In the genomic region with DNA sequence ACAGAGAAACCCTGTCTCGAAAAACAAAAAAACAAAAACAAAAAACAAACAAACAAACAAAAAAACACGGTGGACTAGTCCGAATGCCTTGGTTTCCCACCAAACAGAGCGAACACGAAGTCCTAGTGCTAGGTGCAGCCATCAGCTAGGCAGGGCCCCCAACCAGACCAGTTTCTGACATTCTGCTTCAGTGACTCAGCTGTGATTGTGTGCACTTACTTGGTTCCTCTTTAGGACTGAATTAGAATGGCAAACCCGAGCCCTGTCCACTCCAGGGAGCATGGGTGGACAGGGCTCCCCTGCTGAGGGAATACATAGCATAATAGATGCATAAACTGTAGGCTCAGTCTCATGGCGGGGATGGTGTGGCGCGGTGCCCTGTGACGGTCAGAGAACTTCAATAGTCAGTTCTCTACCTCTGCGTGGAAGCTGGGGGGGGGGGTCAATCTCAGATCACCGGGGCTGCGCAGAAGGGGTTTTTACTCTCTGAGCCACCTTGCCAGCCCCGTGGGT, we compare ENCODE assay signal across 25 mouse cellular contexts. TPM values are rescaled to one million over a fixed set of nuclear protein-coding genes. Genes with fewer than 3 reads are reported as not detected.
A peak's percentile ranks its signal among the peaks of the same experiment; 100 is the strongest.
DNase-seq lines count a peak whose midpoint lies in the region; ATAC-seq and TF ChIP-seq lines count a peak whose summit lies in the region.
"Had no signal": no experiment of that assay in that cellular context is flagged by ENCODE, and none has a peak within 500 bp of the region (broad histone marks: within the 10 kb centered on the region; RNA-seq: fewer than 3 reads in every experiment).

No protein-coding gene starts in this region.

- no peak for ATAC-seq in stomach, embryonic 16.5 days (ENCODE audit: insufficient read depth, low FRiP score)
- no peak for ATAC-seq in stomach, postnatal 0 days (ENCODE audit: low FRiP score, low TSS enrichment)
- ATAC-seq in intestine, embryonic 14.5 days (replicated peaks; ENCODE audit: low FRiP score, low TSS enrichment, low read depth): no peak
- ATAC-seq: forebrain, embryonic 14.5 days; hindbrain, postnatal 0 days; liver, embryonic 12.5 days had no signal

- no peaks in the 10 kb centered on the region for H3K36me3 ChIP-seq in stomach, embryonic 16.5 days (ENCODE audit: control insufficient read depth, insufficient read depth, low read length)
- peaks cover 4% of the 10 kb centered on the region; the same call in 1 of the 2 replicates for H3K36me3 ChIP-seq in stomach, postnatal 0 days (ENCODE audit: control insufficient read depth, insufficient read depth, low read length)
- peaks cover 12 to 16% of the 10 kb centered on the region in 2 experiments for H3K36me3 ChIP-seq in CH12.LX (replicated peaks in 1 of 2; ENCODE audit: control insufficient read depth in 1 of 2, insufficient read depth in 1 of 2, low read length in 1 of 2)
- peaks cover 14% of the 10 kb centered on the region for H3K36me3 ChIP-seq in intestine, embryonic 14.5 days (ENCODE audit: control insufficient read depth, insufficient read depth, low read length)

- TF ChIP-seq EP300 in stomach, postnatal 0 days (optimal IDR thresholded peaks at IDR 0.05): no peak
- TF ChIP-seq EP300 in CH12.LX (IDR thresholded peaks at IDR 0.05; ENCODE audit: low read length): no peak; the same call in 1 of the 2 replicates

- peak overlapping the region; percentile 34; the same call in 1 of the 2 replicates for H3K9ac ChIP-seq in stomach, embryonic 16.5 days (ENCODE audit: low read length)
- H3K9ac ChIP-seq in stomach, postnatal 0 days (ENCODE audit: low read length): no peak overlapping the region
- H3K9ac ChIP-seq in CH12.LX (ENCODE audit: insufficient read depth, low read depth): peak overlapping the region; percentile 18
- no peak overlapping the region for H3K9ac ChIP-seq in intestine, embryonic 14.5 days (ENCODE audit: low read length)
- H3K9ac ChIP-seq: embryonic facial prominence, embryonic 13.5 days; liver, embryonic 12.5 days; lung, embryonic 15.5 days had no signal

- H3K4me2 ChIP-seq in stomach, embryonic 16.5 days (ENCODE audit: low read depth, low read length): peak overlapping the region; percentile 6; the same call in 1 of the 2 replicates
- no peak overlapping the region for H3K4me2 ChIP-seq in stomach, postnatal 0 days (replicated peaks; ENCODE audit: low read depth)
- H3K4me2 ChIP-seq in CH12.LX (ENCODE audit: insufficient read depth, low read depth, poor library complexity, severe bottlenecking): peak overlapping the region; percentile 68
- 0 out of 2 replicates have a peak overlapping the region, but pooled peaks have one; percentile 13 for H3K4me2 ChIP-seq in intestine, embryonic 14.5 days (ENCODE audit: low read length)
- H3K4me2 ChIP-seq: embryonic facial prominence, embryonic 13.5 days; liver, embryonic 12.5 days; lung, embryonic 15.5 days had no signal

- no peaks in the 10 kb centered on the region for H3K9me3 ChIP-seq in stomach, embryonic 16.5 days (replicated peaks; ENCODE audit: control insufficient read depth, low read length)
- H3K9me3 ChIP-seq in stomach, postnatal 0 days (ENCODE audit: control insufficient read depth, low read length): no peaks in the 10 kb centered on the region
- H3K9me3 ChIP-seq in CH12.LX (replicated peaks; ENCODE audit: low read length): no peaks in the 10 kb centered on the region
- H3K9me3 ChIP-seq in intestine, embryonic 14.5 days (ENCODE audit: control insufficient read depth, low read length): no peaks in the 10 kb centered on the region
- H3K9me3 ChIP-seq: embryonic facial prominence, embryonic 13.5 days; hindbrain, embryonic 10.5 days; liver, embryonic 12.5 days; lung, embryonic 15.5 days had no signal

- dilution Hi-C loops in CH12.LX (cut with MboI; ENCODE audit: extremely low pct_ligation_motif_present, extremely low pct_unique_long_range_greater_than_20kb, low sequenced_read_pairs): no loop called here

- in situ Hi-C loops in CH12.LX (cut with MboI; ENCODE audit: low pct_ligation_motif_present, low pct_unique_long_range_greater_than_20kb, low sequenced_read_pairs): loop anchor here (5.0 to 10.0 kb wide), 2 partner anchors 204 to 417 kb away; a partner anchor contains a TSS

- H3K4me1 ChIP-seq in stomach, embryonic 16.5 days (ENCODE audit: control insufficient read depth, insufficient read depth, low read length): peaks cover 38% of the 10 kb centered on the region
- H3K4me1 ChIP-seq in stomach, postnatal 0 days (replicated peaks; ENCODE audit: control insufficient read depth, insufficient read depth): 0 out of 2 replicates have a peak, but pooled peaks cover 2% of the 10 kb centered on the region
- peaks cover 25 to 83% of the 10 kb centered on the region in 2 experiments for H3K4me1 ChIP-seq in CH12.LX (ENCODE audit: control insufficient read depth in 1 of 2, insufficient read depth in 2 of 2)
- H3K4me1 ChIP-seq in intestine, embryonic 14.5 days (replicated peaks; ENCODE audit: control insufficient read depth, insufficient read depth, low read length): peaks cover 42% of the 10 kb centered on the region

- DNase-seq in stomach, postnatal 0 days (ENCODE audit: low spot score): no peak
- DNase-seq in CH12.LX (ENCODE audit: extremely low read depth): peak; percentile 65
- DNase-seq in intestine, embryonic 14.5 days (ENCODE audit: low spot score): no peak
- peak; percentile 35 to 41 for DNase-seq in thymus, postnatal 36 days
- no peak for DNase-seq in heart, postnatal 4 days
- no peak for DNase-seq in gastrocnemius, postnatal 10 days
- DNase-seq: cerebellum, adult 11 months; cerebellum, postnatal 14 days; gastrocnemius, postnatal 14 days; kidney, adult 8-10 months; kidney, postnatal 25 days; layer of hippocampus, adult 9-11 months; right cerebral cortex, postnatal 4 days had no signal

- H3K79me2 ChIP-seq in CH12.LX (replicated peaks; ENCODE audit: control insufficient read depth, extremely low read depth, insufficient read depth, poor library complexity, severe bottlenecking): no peaks in the 10 kb centered on the region

- no peak for TF ChIP-seq POLR2A in CH12.LX (IDR thresholded peaks at IDR 0.05; ENCODE audit: low read depth, low read length)

- H3K27me3 ChIP-seq in stomach, embryonic 16.5 days (ENCODE audit: control insufficient read depth, insufficient read depth, low read length): no peaks in the 10 kb centered on the region
- no peaks in the 10 kb centered on the region for H3K27me3 ChIP-seq in stomach, postnatal 0 days (ENCODE audit: control insufficient read depth, insufficient read depth, low read length)
- no peaks in the 10 kb centered on the region for H3K27me3 ChIP-seq in CH12.LX (replicated peaks)
- H3K27me3 ChIP-seq in intestine, embryonic 14.5 days (replicated peaks; ENCODE audit: control insufficient read depth, insufficient read depth, low read length): no peaks in the 10 kb centered on the region
- H3K27me3 ChIP-seq: lung, embryonic 15.5 days had no signal

- no peak overlapping the region for H3K4me3 ChIP-seq in stomach, embryonic 16.5 days (replicated peaks; ENCODE audit: low read length)
- H3K4me3 ChIP-seq in stomach, postnatal 0 days (ENCODE audit: low read depth, low read length): no peak overlapping the region
- peak overlapping the region in 2 of 3 experiments; percentile 28 to 53 for H3K4me3 ChIP-seq in CH12.LX (replicated peaks in 1 of 3; ENCODE audit: low read depth in 2 of 3, low read length in 2 of 3, poor library complexity in 1 of 3)
- no peak overlapping the region for H3K4me3 ChIP-seq in intestine, embryonic 14.5 days (ENCODE audit: low read depth, low read length)
- H3K4me3 ChIP-seq: embryonic facial prominence, embryonic 13.5 days; heart, adult 2 months; hindbrain, embryonic 10.5 days; liver, embryonic 12.5 days; lung, embryonic 15.5 days had no signal

- 75% methylated on average over 14 of the region's 14 CpGs for WGBS in stomach, embryonic 16.5 days
- WGBS in stomach, postnatal 0 days: 62% methylated on average over 14 of the region's 14 CpGs
- WGBS in intestine, embryonic 14.5 days: 78% methylated on average over 14 of the region's 14 CpGs

- no peak for TF ChIP-seq CTCF in stomach, postnatal 0 days (IDR thresholded peaks at IDR 0.05; ENCODE audit: low read depth)
- no peak for TF ChIP-seq CTCF in CH12.LX (conservative IDR thresholded peaks at IDR 0.05 in 1 of 2, IDR thresholded peaks at IDR 0.05 in 1 of 2; ENCODE audit: low read depth in 2 of 2, low read length in 2 of 2)

- H3K27ac ChIP-seq in stomach, embryonic 16.5 days (ENCODE audit: low read length): no peak overlapping the region; the same call in 1 of the 2 replicates
- H3K27ac ChIP-seq in stomach, postnatal 0 days (replicated peaks): no peak overlapping the region; the same call in 1 of the 2 replicates
- H3K27ac ChIP-seq in CH12.LX (ENCODE audit: insufficient read depth, low read depth): peak overlapping the region; percentile 86
- H3K27ac ChIP-seq in intestine, embryonic 14.5 days (ENCODE audit: low read depth): no peak overlapping the region
- H3K27ac ChIP-seq: embryonic facial prominence, embryonic 13.5 days; heart, adult 2 months; hindbrain, embryonic 10.5 days; hindbrain, postnatal 0 days; liver, embryonic 12.5 days; lung, embryonic 15.5 days had no signal

- TF ChIP-seq RAD21 in CH12.LX (IDR thresholded peaks at IDR 0.05; ENCODE audit: low read depth, low read length): no peak

RNA-seq across cellular contexts. Expression of a gene that starts 23.2 kb away (rescaled TPM):
- 391 and 448 TPM in 2 replicates for polyA plus RNA-seq in stomach, embryonic 16.5 days (2015; fragmentation: Nextera tagmentation; extraction: Ambion mirVana)
- 397 and 433 TPM in 2 replicates for polyA plus RNA-seq in stomach, postnatal 0 days (2015; fragmentation: Nextera tagmentation; extraction: Ambion mirVana)
- total RNA-seq in CH12.LX (2012; rRNA removed) (161 and 196 TPM in 2 replicates), CH12.LX (2014; rRNA removed) (192 and 279 TPM in 2 replicates)
- polyA plus RNA-seq in CH12.LX (2012; ENCODE audit: insufficient read length, low read depth): 213 and 287 TPM in 2 replicates
- 414 and 449 TPM in 2 replicates for polyA plus RNA-seq in intestine, embryonic 14.5 days (2014; fragmentation: Nextera tagmentation; extraction: Ambion mirVana)
- 100 to 1,000 TPM; 132 to 145 TPM for total RNA-seq in heart, postnatal 4 days (2021)
- 10 to 100 TPM; 75.9 to 77.3 TPM for total RNA-seq in gastrocnemius, postnatal 10 days (2021)

RNA-seq across cellular contexts. Expression of a gene that starts 23.3 kb away (rescaled TPM):
- polyA plus RNA-seq in stomach, embryonic 16.5 days (2015; fragmentation: Nextera tagmentation; extraction: Ambion mirVana): 51.7 and 57.0 TPM in 2 replicates
- polyA plus RNA-seq in stomach, postnatal 0 days (2015; fragmentation: Nextera tagmentation; extraction: Ambion mirVana): 40.2 and 45.7 TPM in 2 replicates
- total RNA-seq in CH12.LX (2012; rRNA removed) (13.4 and 19.8 TPM in 2 replicates), CH12.LX (2014; rRNA removed) (13.4 and 15.9 TPM in 2 replicates)
- 22.0 and 23.0 TPM in 2 replicates for polyA plus RNA-seq in CH12.LX (2012; ENCODE audit: insufficient read length, low read depth)
- 46.9 and 53.5 TPM in 2 replicates for polyA plus RNA-seq in intestine, embryonic 14.5 days (2014; fragmentation: Nextera tagmentation; extraction: Ambion mirVana)
- total RNA-seq in heart, postnatal 4 days (2021): 10 to 100 TPM; 65.0 to 65.1 TPM
- total RNA-seq in gastrocnemius, postnatal 10 days (2021): 10 to 100 TPM; 23.2 to 24.8 TPM

RNA-seq across cellular contexts. Expression of a gene that starts 54.0 kb away (rescaled TPM):
- not detected in 2 replicates for polyA plus RNA-seq in stomach, embryonic 16.5 days (2015; fragmentation: Nextera tagmentation; extraction: Ambion mirVana)
- 0.02 and 0.16 TPM in 2 replicates for polyA plus RNA-seq in stomach, postnatal 0 days (2015; fragmentation: Nextera tagmentation; extraction: Ambion mirVana)
- not detected in 2 replicates for total RNA-seq in CH12.LX (2012; rRNA removed)
- total RNA-seq in CH12.LX (2014; rRNA removed): not detected in 2 replicates
- polyA plus RNA-seq in CH12.LX (2012; ENCODE audit: insufficient read length, low read depth): 0.07 TPM in 2 replicates
- not detected in 2 replicates for polyA plus RNA-seq in intestine, embryonic 14.5 days (2014; fragmentation: Nextera tagmentation; extraction: Ambion mirVana)
- total RNA-seq in heart, postnatal 4 days (2021): not detected
- not detected for total RNA-seq in gastrocnemius, postnatal 10 days (2021)
- total RNA-seq: gastrocnemius, postnatal 14 days; heart, adult 2 months; hindbrain, postnatal 0 days had no signal
- polyA plus RNA-seq: brain, embryonic 14.5 days; embryonic facial prominence, embryonic 13.5 days; forebrain, embryonic 14.5 days; heart, adult 2 months; heart, embryonic 16.5 days; hindbrain, embryonic 10.5 days; hindbrain, postnatal 0 days; limb, embryonic 11.5 days; liver, embryonic 12.5 days; lung, embryonic 15.5 days; neural tube, embryonic 11.5 days had no signal

Comparison
In these comparisons a context has a peak if more than half of its experiments do, and no peak if none do; other contexts are left out.
1. H3K9ac ChIP-seq: peak in stomach, embryonic 16.5 days (single experiment) and CH12.LX (single experiment); none in stomach, postnatal 0 days (single experiment) and intestine, embryonic 14.5 days (single experiment).
2. H3K4me3 ChIP-seq: peak in CH12.LX (2 of 3); none in stomach, embryonic 16.5 days (single experiment), stomach, postnatal 0 days (single experiment) and intestine, embryonic 14.5 days (single experiment).
3. DNase-seq: peak in CH12.LX (single experiment) and thymus, postnatal 36 days (2 of 2); none in stomach, postnatal 0 days (single experiment), intestine, embryonic 14.5 days (single experiment), heart, postnatal 4 days (single experiment) and gastrocnemius, postnatal 10 days (single experiment).